Mouse (Mus musculus) ES-E14 (cell line): ENCODE data around the gene Myt1l.

Experiments used
- HCFC1 ChIP-seq: IDR thresholded peaks from 2 replicates; pipeline ENCODE4 v1.6.1; 2012; ENCODE audit warnings: low read length, inconsistent platforms, borderline replicate concordance; ENCODE audit not compliant: insufficient read depth
- ZNF384 ChIP-seq: IDR thresholded peaks from 2 replicates; pipeline ENCODE4 v1.6.1; 2012; ENCODE audit warnings: low read depth, low read length, inconsistent platforms

- TF ChIP-seq HCFC1 (no peak), ZNF384 (no peak)
Observed at GRCm38 (mm10) chr12:29771791-29772190, 243.6 kb downstream of the Myt1l start.
